Mouse (Mus musculus) adrenal gland, postnatal 0 days (tissue): ENCODE data around the gene Mrpl58. TPM values are rescaled to one million over a fixed set of nuclear protein-coding genes. Genes with fewer than 3 reads are reported as not detected.

ENCODE experiments used
- microRNA-seq: library from miRNA; unstranded; fragments of <30 nt; microRNA quantifications from one replicate; pipeline ENCODE4, GENCODE M21; 2016; ENCODE audit warnings: borderline replicate concordance; ENCODE audit not compliant: insufficient number of aligned reads
- polyA plus RNA-seq: library from polyadenylated mRNA; unstranded; fragments of >200 nt; fragmentation: Nextera tagmentation; extraction: Ambion mirVana; gene quantifications from 2 replicates; pipeline ENCODE4 v1.2.1, GENCODE M21; 2015

Gene Mrpl58
- 196 and 213 TPM in 2 replicates for polyA plus RNA-seq

GRCm38 (mm10) chr11:115403338-115404124 is at the start of gene Mrpl58:
Gene Mrpl58 (plus strand): TSS chr11:115403752.

DNA sequence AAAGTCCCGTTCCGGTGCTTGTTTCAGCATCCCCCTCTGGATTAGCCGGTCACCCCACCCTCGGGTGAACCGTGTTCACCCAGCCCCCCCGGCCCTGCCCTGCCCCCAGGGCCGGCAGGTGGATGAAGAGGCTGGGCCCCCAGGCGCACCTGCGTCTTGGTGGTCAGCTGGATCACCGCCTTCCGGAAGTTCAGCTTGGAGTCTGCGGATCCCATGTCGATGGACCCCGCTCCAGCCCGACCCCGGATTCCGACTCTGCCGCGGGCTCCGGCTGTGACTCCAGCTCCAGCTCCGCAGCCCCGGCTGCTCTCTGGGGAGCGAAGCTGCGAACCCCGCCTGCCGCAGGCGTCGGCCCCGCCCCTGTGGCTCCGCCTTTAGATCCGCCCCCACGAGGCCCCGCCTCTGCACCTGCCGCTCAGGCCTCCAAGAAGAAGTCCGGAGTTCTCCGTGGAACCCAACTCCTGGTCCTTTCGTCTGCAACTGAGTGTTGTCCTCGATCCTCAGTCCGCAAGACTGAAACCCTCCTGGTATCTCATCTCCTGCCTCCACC is 36.1 kb upstream of the Mrpl58 start, which contains the start of gene Hid1:
Gene Hid1 (minus strand): TSS at position 362 of the 550 bp plus-strand sequence.

GRCm38 (mm10) chr11:115381743-115382539 is 21.6 kb upstream of the Mrpl58 start, which contains the start of gene Cdr2l:
Gene Cdr2l (plus strand): TSS chr11:115381916.

GRCm38 (mm10) chr11:115419531-115420237 is 16.1 kb downstream of the Mrpl58 start, which contains the start of the genes Atp5h and Kctd2:
Gene Atp5h (minus strand): TSS chr11:115419962.
Gene Kctd2 (plus strand): TSS chr11:115420128.

DNA sequence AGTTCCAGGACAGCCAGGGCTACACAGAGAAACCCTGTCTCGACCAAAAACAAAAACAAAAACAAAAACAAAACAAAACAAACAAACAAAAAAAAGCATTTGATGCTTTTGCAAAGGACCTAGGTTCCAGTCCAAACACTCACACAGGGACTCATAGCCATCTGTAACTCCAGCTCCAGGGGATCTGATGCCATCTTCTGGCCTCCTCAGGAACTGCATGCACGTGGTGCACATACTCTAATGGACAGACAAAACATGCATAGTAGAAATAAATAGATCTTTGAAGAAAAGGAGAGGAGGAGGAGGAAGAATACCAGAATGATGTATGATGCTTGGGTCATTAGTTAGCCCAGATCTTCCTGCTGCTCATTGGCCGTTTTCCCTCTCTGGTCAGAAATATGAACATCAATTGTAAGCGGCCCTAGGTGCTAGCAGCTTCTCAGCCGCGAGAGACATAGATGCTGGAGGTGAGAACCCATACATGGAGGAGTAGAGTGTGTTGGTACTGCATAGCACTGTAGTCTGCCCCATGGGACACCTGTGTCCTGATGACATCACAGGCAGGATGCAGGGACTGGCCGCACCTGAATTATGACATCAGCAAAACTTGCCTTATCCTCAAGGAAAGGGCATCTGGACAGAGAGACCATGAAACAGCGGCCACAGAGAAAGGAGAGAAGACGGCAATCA is 36.5 kb downstream of the Mrpl58 start, which contains the start of gene Trim80:
Gene Trim80 (plus strand): TSS at position 640 of the 690 bp plus-strand sequence.

Small RNA genes within 50 kb of the gene (microRNA-seq; reads per million reads assigned to microRNA genes)
- gene Mir3968, result not detected

Other genes starting within 250 kb of the Mrpl58 start
- gene Slc9a3r1, start 240.4 kb upstream of the Mrpl58 start, polyA plus RNA-seq, result 38.7 and 39.4 TPM in 2 replicates
- 10.0 and 10.9 TPM in 2 replicates for gene Tmem104, start 216.3 kb upstream of the Mrpl58 start, polyA plus RNA-seq
- 20.1 and 32.7 TPM in 2 replicates for gene Nat9, start 215.9 kb upstream of the Mrpl58 start, polyA plus RNA-seq
- gene Grin2c, start 136.5 kb upstream of the Mrpl58 start, polyA plus RNA-seq, result 0.28 and 0.81 TPM in 2 replicates
- 197 and 648 TPM in 2 replicates for gene Fdxr, start 126.7 kb upstream of the Mrpl58 start, polyA plus RNA-seq
- 2.4 and 5.1 TPM in 2 replicates for gene Fads6, start 106.1 kb upstream of the Mrpl58 start, polyA plus RNA-seq
- not detected in 2 replicates for gene Otop2, start 96.6 kb upstream of the Mrpl58 start, polyA plus RNA-seq
- gene Ush1g, start 81.7 kb upstream of the Mrpl58 start, polyA plus RNA-seq, result 0.25 and 0.33 TPM in 2 replicates
- 0.06 and 0.72 TPM in 2 replicates for gene Otop3, start 69.0 kb upstream of the Mrpl58 start, polyA plus RNA-seq
- 20.9 and 34.4 TPM in 2 replicates for gene Hid1, start 36.0 kb upstream of the Mrpl58 start, polyA plus RNA-seq
- 14.3 and 16.0 TPM in 2 replicates for gene Cdr2l, start 21.8 kb upstream of the Mrpl58 start, polyA plus RNA-seq
- 1,031 and 1,050 TPM in 2 replicates for gene Atp5h, start 16.2 kb downstream of the Mrpl58 start, polyA plus RNA-seq
- 24.6 and 37.0 TPM in 2 replicates for gene Kctd2, start 16.4 kb downstream of the Mrpl58 start, polyA plus RNA-seq
- gene Trim80, start 36.8 kb downstream of the Mrpl58 start, polyA plus RNA-seq, result 0.07 and 0.22 TPM in 2 replicates
- gene Slc16a5, start 58.7 kb downstream of the Mrpl58 start, polyA plus RNA-seq, result 0.79 and 1.4 TPM in 2 replicates
- gene Armc7, start 71.9 kb downstream of the Mrpl58 start, polyA plus RNA-seq, result 5.6 and 7.3 TPM in 2 replicates
- 163 and 190 TPM in 2 replicates for gene Nt5c, start 88.1 kb downstream of the Mrpl58 start, polyA plus RNA-seq
- 241 and 379 TPM in 2 replicates for gene Jpt1, start 110.6 kb downstream of the Mrpl58 start, polyA plus RNA-seq
- 772 and 779 TPM in 2 replicates for gene Sumo2, start 132.5 kb downstream of the Mrpl58 start, polyA plus RNA-seq
- 52.3 and 70.3 TPM in 2 replicates for gene Nup85, start 160.7 kb downstream of the Mrpl58 start, polyA plus RNA-seq
- 77.5 and 103 TPM in 2 replicates for gene Mrps7, start 200.2 kb downstream of the Mrpl58 start, polyA plus RNA-seq
- 6.3 and 7.5 TPM in 2 replicates for gene Gga3, start 200.3 kb downstream of the Mrpl58 start, polyA plus RNA-seq
- 69.5 and 153 TPM in 2 replicates for gene Mif4gd, start 209.2 kb downstream of the Mrpl58 start, polyA plus RNA-seq
- gene Slc25a19, start 224.5 kb downstream of the Mrpl58 start, polyA plus RNA-seq, result 18.8 and 33.0 TPM in 2 replicates